Mouse (Mus musculus) neural tube, embryonic 13.5 days (tissue): ENCODE results near the gene Rpl5. TPM values are rescaled to one million over a fixed set of nuclear protein-coding genes. Genes with fewer than 3 reads are reported as not detected.

Source experiments
- ATAC-seq: fragments of 200-750 bp; cut with Nextera tagmentation; 2 replicates; pipeline ENCODE4 v1.8.0; 2017; ENCODE audit warnings: low read depth, mild to moderate bottlenecking, moderate TSS enrichment, moderate library complexity
- H3K27ac ChIP-seq: fragments of 300-500 bp; sonication (generic); replicated peaks from 2 replicates; pipeline ENCODE4 v1.5.1; 2015; ENCODE audit warnings: moderate library complexity, mild to moderate bottlenecking, inconsistent platforms
- H3K27me3 ChIP-seq: fragments of 300-500 bp; sonication (generic); 2 replicates; pipeline ENCODE4 v1.6.1; 2015; ENCODE audit warnings: mild to moderate bottlenecking, inconsistent platforms
- H3K36me3 ChIP-seq: fragments of 300-500 bp; sonication (generic); 2 replicates; pipeline ENCODE4 v1.6.1; 2015; ENCODE audit warnings: mild to moderate bottlenecking, inconsistent platforms
- H3K4me1 ChIP-seq: fragments of 300-500 bp; sonication (generic); replicated peaks from 2 replicates; pipeline ENCODE4 v1.6.1; 2015; ENCODE audit warnings: inconsistent platforms
- H3K4me2 ChIP-seq: fragments of 300-500 bp; sonication (generic); 2 replicates; pipeline ENCODE4 v1.6.1; 2015; ENCODE audit warnings: inconsistent platforms, mild to moderate bottlenecking, moderate library complexity
- H3K4me3 ChIP-seq: fragments of 300-500 bp; sonication (generic); 2 replicates; pipeline ENCODE4 v1.5.1; 2015; ENCODE audit warnings: mild to moderate bottlenecking, inconsistent platforms
- H3K9ac ChIP-seq: fragments of 300-500 bp; sonication (generic); 2 replicates; pipeline ENCODE4 v1.6.1; 2015; ENCODE audit warnings: moderate library complexity, mild to moderate bottlenecking, inconsistent platforms
- H3K9me3 ChIP-seq: fragments of 300-500 bp; sonication (generic); 2 replicates; pipeline ENCODE4 v1.6.1; 2016; ENCODE audit warnings: inconsistent platforms
- whole genome bisulfite sequencing: fragments of 180-500 bp; shearing (Covaris S2); methylation state at CpG from one replicate; pipeline ENCODE4 v1.1.7; 2015; 5-methylcytosine and 5-hydroxymethylcytosine counted together
- polyA plus RNA-seq: library from polyadenylated mRNA; unstranded; fragments of >200 nt; fragmentation: Nextera tagmentation; extraction: Ambion mirVana; gene quantifications from 2 replicates; pipeline ENCODE4 v1.2.1, GENCODE M21; 2015

Gene Rpl5
- 56.2 and 60.3 TPM in 2 replicates for polyA plus RNA-seq

GRCm38 (mm10) chr5:107900206-107901013 is at the start of gene Rpl5:
TSS of gene Rpl5 (plus strand) at chr5:107900502.
- H3K9me3 ChIP-seq, result no peaks in the 10 kb centered on the region
- peak within 1 kb of the TSS; percentile 82 for H3K4me3 ChIP-seq
- 4% methylated on average over 65 of the region's 66 CpGs for WGBS
- H3K27ac ChIP-seq, result peak within 1 kb of the TSS; percentile 91
- ATAC-seq, result peak; percentile 98
- peak within 1 kb of the TSS; percentile 93 for H3K9ac ChIP-seq
- H3K4me1 ChIP-seq, result peaks cover 19% of the 10 kb centered on the region
- peaks cover 31% of the 10 kb centered on the region for H3K36me3 ChIP-seq
- no peaks in the 10 kb centered on the region for H3K27me3 ChIP-seq
- peak within 1 kb of the TSS; percentile 87 for H3K4me2 ChIP-seq

GRCm38 (mm10) chr5:107853807-107854206 is 46.5 kb upstream of the Rpl5 start:
- Histone ChIP-seq H3K27ac (no peak overlapping the region), H3K4me3 (no peak overlapping the region), H3K9me3 (peaks cover 4% of the 10 kb centered on the region; the same call in 1 of the 2 replicates), H3K36me3 (no peaks in the 10 kb centered on the region), H3K27me3 (no peaks in the 10 kb centered on the region), H3K9ac (no peak overlapping the region), H3K4me1 (peaks cover 15% of the 10 kb centered on the region), H3K4me2 (no peak overlapping the region)
- ATAC-seq, result no peak
- 53% methylated on average over 6 of the region's 6 CpGs for WGBS

- peaks cover 4% of the 10 kb centered on the region; the same call in 1 of the 2 replicates for H3K9me3 ChIP-seq
- no peak overlapping the region for H3K9ac ChIP-seq
- no peaks in the 10 kb centered on the region for H3K36me3 ChIP-seq
- H3K4me1 ChIP-seq, result peaks cover 15% of the 10 kb centered on the region
- WGBS, result 87% methylated on average over 3 of the region's 3 CpGs
- no peak overlapping the region for H3K4me3 ChIP-seq
- H3K27ac ChIP-seq, result no peak overlapping the region
- ATAC-seq, result no peak
- H3K27me3 ChIP-seq, result no peaks in the 10 kb centered on the region
- H3K4me2 ChIP-seq, result no peak overlapping the region
Observed at GRCm38 (mm10) chr5:107854556-107854955, 45.7 kb upstream of the Rpl5 start.

GRCm38 (mm10) chr5:107855546-107855945 is 44.8 kb upstream of the Rpl5 start:
- 94% methylated on average over 2 of the region's 2 CpGs for WGBS

GRCm38 (mm10) chr5:107858963-107859362 is 41.3 kb upstream of the Rpl5 start:
- Histone ChIP-seq H3K36me3 (no peaks in the 10 kb centered on the region), H3K4me3 (no peak overlapping the region), H3K4me2 (no peak overlapping the region), H3K9ac (no peak overlapping the region), H3K4me1 (peaks cover 11% of the 10 kb centered on the region), H3K9me3 (no peaks in the 10 kb centered on the region), H3K27ac (no peak overlapping the region), H3K27me3 (no peaks in the 10 kb centered on the region)
- 50% methylated on average over 2 of the region's 2 CpGs for WGBS
- ATAC-seq, result no peak

More at GRCm38 (mm10) chr5:107855546-107855945, 44.8 kb upstream of the Rpl5 start:
- no peak overlapping the region for H3K4me2 ChIP-seq
- H3K4me3 ChIP-seq, result no peak overlapping the region
- no peak for ATAC-seq
- peaks cover 15% of the 10 kb centered on the region for H3K4me1 ChIP-seq
- no peaks in the 10 kb centered on the region for H3K27me3 ChIP-seq
- H3K27ac ChIP-seq, result no peak overlapping the region
- no peaks in the 10 kb centered on the region for H3K36me3 ChIP-seq
- no peak overlapping the region for H3K9ac ChIP-seq
- H3K9me3 ChIP-seq, result no peaks in the 10 kb centered on the region

- H3K27me3 ChIP-seq, result no peaks in the 10 kb centered on the region
- H3K36me3 ChIP-seq, result no peaks in the 10 kb centered on the region
- peaks cover 19% of the 10 kb centered on the region for H3K4me1 ChIP-seq
- H3K4me2 ChIP-seq, result no peak overlapping the region
- H3K9me3 ChIP-seq, result no peaks in the 10 kb centered on the region
- no peak for ATAC-seq
- no peak overlapping the region for H3K9ac ChIP-seq
- 88% methylated on average over 3 of the region's 3 CpGs for WGBS
- H3K27ac ChIP-seq, result no peak overlapping the region
- no peak overlapping the region for H3K4me3 ChIP-seq
Observed at GRCm38 (mm10) chr5:107863971-107864370, 36.3 kb upstream of the Rpl5 start.

- H3K4me3 ChIP-seq, result no peak overlapping the region
- 72% methylated on average over 2 of the region's 2 CpGs for WGBS
- no peak overlapping the region for H3K27ac ChIP-seq
Observed at GRCm38 (mm10) chr5:107866127-107867126, 33.9 kb upstream of the Rpl5 start.

GRCm38 (mm10) chr5:107867970-107868904 is 32.1 kb upstream of the Rpl5 start:
- peak; percentile 82 for ATAC-seq
- Histone ChIP-seq H3K9me3 (no peaks in the 10 kb centered on the region), H3K4me2 (peak overlapping the region; percentile 67), H3K27ac (peak overlapping the region; percentile 92), H3K4me3 (peak overlapping the region; percentile 87), H3K36me3 (no peaks in the 10 kb centered on the region), H3K27me3 (0 out of 2 replicates have a peak, but pooled peaks cover 3% of the 10 kb centered on the region), H3K9ac (peak overlapping the region; percentile 90), H3K4me1 (peaks cover 19% of the 10 kb centered on the region)
- under 1% methylated on average over 82 of the region's 82 CpGs for WGBS

More at GRCm38 (mm10) chr5:107866127-107867126, 33.9 kb upstream of the Rpl5 start:
- Histone ChIP-seq H3K4me2 (no peak overlapping the region), H3K36me3 (no peaks in the 10 kb centered on the region), H3K27me3 (0 out of 2 replicates have a peak, but pooled peaks cover 3% of the 10 kb centered on the region), H3K9me3 (no peaks in the 10 kb centered on the region), H3K9ac (no peak overlapping the region), H3K4me1 (peaks cover 19% of the 10 kb centered on the region)
- ATAC-seq, result no peak

- WGBS, result under 1% methylated on average over 58 of the region's 58 CpGs
- Histone ChIP-seq H3K4me3 (peak overlapping the region; percentile 87), H3K27ac (peak overlapping the region; percentile 92), H3K27me3 (0 out of 2 replicates have a peak, but pooled peaks cover 3% of the 10 kb centered on the region), H3K4me1 (peaks cover 19% of the 10 kb centered on the region), H3K36me3 (no peaks in the 10 kb centered on the region), H3K9ac (peak overlapping the region; percentile 90), H3K9me3 (no peaks in the 10 kb centered on the region), H3K4me2 (peak overlapping the region; percentile 67)
- ATAC-seq, result peak; percentile 98
Observed at GRCm38 (mm10) chr5:107868905-107869424, 31.3 kb upstream of the Rpl5 start.

- ATAC-seq, result no peak
Observed at GRCm38 (mm10) chr5:107869701-107870100, 30.6 kb upstream of the Rpl5 start.

GRCm38 (mm10) chr5:107873330-107873729 is 27.0 kb upstream of the Rpl5 start:
- Histone ChIP-seq H3K27ac (no peak overlapping the region), H3K4me2 (no peak overlapping the region), H3K4me1 (no peaks in the 10 kb centered on the region), H3K4me3 (no peak overlapping the region), H3K9ac (no peak overlapping the region), H3K9me3 (no peaks in the 10 kb centered on the region), H3K36me3 (no peaks in the 10 kb centered on the region), H3K27me3 (0 out of 2 replicates have a peak, but pooled peaks cover 3% of the 10 kb centered on the region)
- WGBS, result 87% methylated on average over 6 of the region's 6 CpGs
- ATAC-seq, result no peak

More at GRCm38 (mm10) chr5:107869701-107870100, 30.6 kb upstream of the Rpl5 start:
- H3K4me1 ChIP-seq, result peaks cover 19% of the 10 kb centered on the region
- H3K9ac ChIP-seq, result no peak overlapping the region
- WGBS, result 65% methylated on average over 2 of the region's 2 CpGs
- H3K27me3 ChIP-seq, result 0 out of 2 replicates have a peak, but pooled peaks cover 3% of the 10 kb centered on the region
- H3K4me3 ChIP-seq, result no peak overlapping the region
- H3K27ac ChIP-seq, result no peak overlapping the region
- H3K4me2 ChIP-seq, result no peak overlapping the region; the same call in 1 of the 2 replicates
- H3K36me3 ChIP-seq, result no peaks in the 10 kb centered on the region
- H3K9me3 ChIP-seq, result no peaks in the 10 kb centered on the region
